Mouse (Mus musculus): ENCODE measurements around the gene BC107364. TPM values are rescaled to one million over a fixed set of nuclear protein-coding genes. Genes with fewer than 3 reads are reported as not detected.
A peak's percentile ranks its signal among the peaks of the same experiment; 100 is the strongest.
"Not testable (repeated sequence)": the region's sequence is repeated elsewhere in the genome, so short reads cannot be mapped to it uniquely, and the experiment has no call there.

BC107364 gene
- polyA plus RNA-seq, 1 experiment from 2014 or later, result not detected

DNA sequence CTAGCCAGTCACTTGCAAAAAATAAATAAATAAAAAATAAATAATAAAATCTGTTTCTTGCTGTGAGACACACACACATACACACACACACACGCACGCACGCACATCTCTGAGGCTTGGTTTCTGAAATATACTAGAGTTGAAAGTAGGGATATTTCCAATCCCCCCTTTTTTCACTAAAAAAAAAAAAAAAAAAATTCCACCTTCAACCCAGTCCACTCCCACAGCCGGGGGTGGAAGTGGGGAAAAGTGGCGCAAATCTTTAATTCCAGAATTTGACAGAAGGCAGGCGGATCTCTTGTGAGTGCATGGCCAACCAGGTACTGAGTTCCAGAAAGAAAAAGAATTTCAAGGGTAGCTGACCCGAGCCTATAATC, 37.2 kb downstream of the BC107364 start:
- no peak overlapping the region for H3K9ac ChIP-seq
- ATAC-seq (ENCODE audit: low FRiP score), result peak; percentile 22; the same call in 1 of the 2 replicates
- H3K27ac ChIP-seq, result no peak overlapping the region
- no peaks in the 10 kb centered on the region for H3K9me3 ChIP-seq
- H3K4me1 ChIP-seq (replicated peaks), result peaks cover 5% of the 10 kb centered on the region; the same call in 1 of the 2 replicates
- H3K4me3 ChIP-seq, result peak overlapping the region; percentile 67
- WGBS, result 36% methylated on average over 7 of the region's 7 CpGs
- H3K4me2 ChIP-seq, result peak overlapping the region; percentile 79
- no peaks in the 10 kb centered on the region for H3K36me3 ChIP-seq
- peaks cover 25% of the 10 kb centered on the region for H3K27me3 ChIP-seq

DNA sequence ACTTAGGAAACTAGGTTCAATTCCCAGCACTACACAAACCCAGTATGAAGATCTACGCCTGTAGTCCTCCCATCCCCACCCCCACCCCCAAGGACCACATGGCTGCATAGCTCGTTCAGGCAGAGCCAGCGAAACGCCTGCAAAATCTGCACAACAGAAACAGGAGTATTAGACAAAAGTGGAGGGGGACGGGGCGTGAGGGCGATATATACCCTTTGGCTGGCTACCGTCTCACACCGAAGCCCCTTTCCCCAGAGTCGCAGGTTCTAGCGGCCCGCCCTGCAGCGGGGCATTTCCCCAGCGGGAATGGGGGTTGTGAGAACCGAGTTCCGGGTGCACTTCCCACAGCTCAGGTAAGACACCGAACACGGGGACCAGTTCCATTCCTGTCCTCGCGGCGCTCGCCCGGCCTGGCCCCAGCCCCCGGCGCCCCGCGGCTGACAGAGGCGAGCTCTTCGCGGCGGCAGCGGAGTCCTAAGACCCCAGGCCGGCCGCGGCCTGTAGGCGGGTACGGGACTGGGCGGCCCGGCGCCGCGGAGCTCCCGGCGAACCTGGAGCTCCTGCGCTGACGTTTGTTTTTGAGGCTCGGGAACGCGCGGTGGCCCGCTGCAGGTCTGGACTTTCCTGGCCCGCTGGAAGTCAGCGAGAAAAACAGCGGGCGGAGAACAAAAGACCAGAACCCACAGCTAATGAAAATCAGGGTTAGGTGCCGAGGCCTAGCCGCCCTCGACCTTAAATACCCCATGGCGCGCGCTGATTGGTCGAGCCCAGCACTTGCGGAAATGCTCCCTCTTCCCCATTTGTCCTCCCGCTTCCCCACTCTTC, 37.8 kb downstream of the BC107364 start:
- ATAC-seq (ENCODE audit: low FRiP score), result peak; percentile 93

DNA sequence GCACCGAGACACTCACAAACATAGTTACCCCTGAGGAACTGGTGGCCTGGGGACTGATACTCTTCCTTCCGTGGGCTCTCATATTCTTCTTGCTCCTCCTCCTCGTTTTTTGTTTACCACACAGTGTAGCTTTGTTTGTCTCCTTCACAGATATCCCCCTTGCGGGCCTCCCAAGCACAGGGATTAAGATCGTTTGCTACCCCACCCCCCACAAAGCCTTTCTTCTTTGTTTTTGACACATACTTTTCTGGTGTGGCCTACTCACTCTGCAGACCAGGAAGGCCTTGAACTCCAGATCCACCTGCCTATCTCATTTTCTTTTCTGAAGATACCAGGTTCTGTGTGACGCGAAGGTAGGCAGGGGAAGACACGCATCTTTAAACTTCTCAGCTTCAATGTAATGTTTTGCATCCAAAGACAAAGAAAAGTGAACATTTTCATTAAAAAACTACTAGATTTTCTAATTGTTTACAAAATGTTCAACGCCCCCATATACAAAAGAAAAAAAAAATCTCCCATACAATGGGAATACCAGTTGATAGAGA, 38.5 kb downstream of the BC107364 start:
- 56% methylated on average over 9 of the region's 9 CpGs for WGBS
- Histone ChIP-seq H3K9ac (no peak overlapping the region), H3K9me3 (no peaks in the 10 kb centered on the region), H3K27ac (no peak overlapping the region; the same call in 1 of the 2 replicates), H3K4me2 (peak overlapping the region; percentile 79), H3K36me3 (no peaks in the 10 kb centered on the region), H3K4me1 (replicated peaks) (peaks cover 12% of the 10 kb centered on the region; the same call in 1 of the 2 replicates), H3K4me3 (peak overlapping the region; percentile 67), H3K27me3 (peaks cover 34% of the 10 kb centered on the region)
- no peak for ATAC-seq (ENCODE audit: low FRiP score)

More for the DNA sequence above, 37.8 kb downstream of the BC107364 start:
- peak overlapping the region; percentile 92 for H3K9ac ChIP-seq
- H3K27ac ChIP-seq, result peak overlapping the region; percentile 91
- peak overlapping the region; percentile 79 for H3K4me2 ChIP-seq
- peak overlapping the region; percentile 67 for H3K4me3 ChIP-seq
- peaks cover 31% of the 10 kb centered on the region for H3K27me3 ChIP-seq
- WGBS, result under 1% methylated on average over 64 of the region's 64 CpGs
- H3K4me1 ChIP-seq (replicated peaks), result peaks cover 9% of the 10 kb centered on the region; the same call in 1 of the 2 replicates
- no peaks in the 10 kb centered on the region for H3K9me3 ChIP-seq
- H3K36me3 ChIP-seq, result no peaks in the 10 kb centered on the region

DNA sequence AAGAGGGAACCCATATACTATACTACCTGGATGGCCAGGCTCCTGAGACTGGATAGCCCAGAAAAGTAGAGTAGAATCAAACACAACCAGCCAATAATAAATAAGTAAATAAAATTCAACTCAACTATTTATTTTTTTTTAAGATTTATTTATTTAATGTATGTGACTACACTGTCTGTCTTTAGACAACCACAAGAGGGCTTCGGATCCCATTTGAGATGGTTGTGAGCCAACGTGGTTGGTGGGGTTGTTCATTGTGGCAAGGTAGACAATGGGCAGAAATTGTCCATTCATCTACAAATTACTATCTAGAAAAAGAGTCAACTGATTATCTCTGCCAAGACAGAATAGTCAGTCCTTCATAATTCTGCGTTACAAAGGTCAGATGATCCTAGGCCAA, 40.3 kb downstream of the BC107364 start:
- H3K9ac ChIP-seq, result no peak overlapping the region
- peaks cover 12% of the 10 kb centered on the region; the same call in 1 of the 2 replicates for H3K4me1 ChIP-seq (replicated peaks)
- ATAC-seq (ENCODE audit: low FRiP score), result no peak
- no peaks in the 10 kb centered on the region for H3K36me3 ChIP-seq
- H3K27me3 ChIP-seq, result peaks cover 51% of the 10 kb centered on the region
- WGBS, result 81% methylated on average over 3 of the region's 3 CpGs
- H3K9me3 ChIP-seq, result no peaks in the 10 kb centered on the region
- H3K4me2 ChIP-seq, result no peak overlapping the region
- no peak overlapping the region for H3K4me3 ChIP-seq
- H3K27ac ChIP-seq, result no peak overlapping the region

DNA sequence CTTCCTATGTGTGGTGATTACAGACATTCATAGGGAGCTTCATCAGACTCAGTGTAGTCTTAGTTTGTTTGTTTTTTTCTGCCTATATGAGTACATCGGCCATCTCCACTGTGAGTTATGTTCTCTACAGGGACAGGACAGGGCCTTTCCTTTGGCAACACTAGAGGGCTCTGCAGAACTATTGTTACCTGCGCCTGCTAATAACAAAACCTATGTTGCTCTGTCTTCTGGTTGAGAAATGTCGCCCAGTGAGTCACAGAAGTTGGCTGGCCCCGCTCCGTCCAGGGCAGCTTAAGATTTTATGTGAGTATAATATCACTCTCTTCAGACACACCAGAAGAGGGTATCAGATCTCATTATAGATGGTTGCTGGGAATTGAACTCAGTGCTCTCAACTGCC, 41.1 kb downstream of the BC107364 start:
- H3K4me2 ChIP-seq, result no peak overlapping the region
- peaks cover 58% of the 10 kb centered on the region for H3K27me3 ChIP-seq
- H3K9me3 ChIP-seq, result no peaks in the 10 kb centered on the region
- 90% methylated on average over 5 of the region's 5 CpGs for WGBS
- no peak overlapping the region for H3K27ac ChIP-seq
- ATAC-seq (ENCODE audit: low FRiP score), result no peak
- H3K4me3 ChIP-seq, result no peak overlapping the region
- peaks cover 12% of the 10 kb centered on the region; the same call in 1 of the 2 replicates for H3K4me1 ChIP-seq (replicated peaks)
- no peaks in the 10 kb centered on the region for H3K36me3 ChIP-seq
- no peak overlapping the region for H3K9ac ChIP-seq

DNA sequence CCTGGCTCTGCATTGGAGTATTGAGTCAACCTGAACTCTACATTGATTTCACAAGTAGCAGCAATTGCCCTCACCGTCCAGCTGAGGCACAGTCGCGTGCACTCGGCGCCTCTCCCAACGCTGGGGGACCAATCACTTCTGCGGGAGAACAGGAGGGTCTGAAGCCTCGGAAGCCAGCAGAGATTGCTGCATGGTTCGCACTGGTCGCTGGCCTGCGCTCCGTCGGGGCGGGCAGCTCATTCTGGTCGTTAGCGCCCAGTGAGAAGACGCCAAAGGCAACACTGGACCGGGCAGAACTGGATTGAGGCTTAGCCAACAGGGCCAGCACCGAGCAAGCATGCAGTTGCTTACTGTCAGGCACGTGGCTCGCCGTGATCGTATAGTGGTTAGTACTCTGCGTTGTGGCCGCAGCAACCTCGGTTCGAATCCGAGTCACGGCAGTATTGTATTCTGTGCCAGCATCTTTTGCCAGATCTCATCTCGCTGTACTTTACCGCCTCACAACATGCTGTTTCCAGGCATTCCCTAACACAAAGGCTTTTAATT, 42.3 kb downstream of the BC107364 start:
- H3K9me3 ChIP-seq, result no peaks in the 10 kb centered on the region
- no peak for ATAC-seq (ENCODE audit: low FRiP score)
- H3K27me3 ChIP-seq, result peaks cover 70% of the 10 kb centered on the region
- no peak overlapping the region for H3K4me2 ChIP-seq
- H3K9ac ChIP-seq, result no peak overlapping the region
- H3K4me3 ChIP-seq, result 0 out of 2 replicates have a peak overlapping the region, but pooled peaks have one; percentile 11
- no peak overlapping the region for H3K27ac ChIP-seq
- WGBS, result 7% methylated on average over 31 of the region's 31 CpGs
- no peaks in the 10 kb centered on the region for H3K36me3 ChIP-seq
- peaks cover 12% of the 10 kb centered on the region; the same call in 1 of the 2 replicates for H3K4me1 ChIP-seq (replicated peaks)

DNA sequence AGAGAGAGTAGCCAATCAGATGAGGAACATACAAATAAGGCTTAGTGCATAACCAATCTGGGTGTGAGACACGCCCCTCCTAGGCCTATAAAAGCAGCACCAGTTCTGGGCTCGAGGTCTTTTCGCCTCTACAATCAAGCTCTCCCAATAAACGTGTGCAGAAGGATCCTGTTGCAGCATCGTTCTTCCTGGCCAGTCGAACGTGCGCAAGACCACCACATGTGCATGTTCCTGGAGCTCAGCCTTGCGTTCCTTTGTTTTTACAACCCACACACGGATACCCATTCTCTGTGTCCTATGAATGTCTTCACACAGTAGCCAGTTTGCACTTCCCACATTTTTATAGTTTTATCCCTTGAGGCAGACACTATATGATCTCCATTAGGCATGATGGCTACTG, 44.0 kb downstream of the BC107364 start:
- peaks cover 13% of the 10 kb centered on the region for H3K4me1 ChIP-seq (replicated peaks)
- not testable (repeated sequence) for ATAC-seq (ENCODE audit: low FRiP score); H3K27ac ChIP-seq; H3K36me3 ChIP-seq; H3K4me2 ChIP-seq; H3K9me3 ChIP-seq; H3K9ac ChIP-seq; H3K4me3 ChIP-seq
- 95% methylated on average over 10 of the region's 10 CpGs for WGBS
- peaks cover 85% of the 10 kb centered on the region for H3K27me3 ChIP-seq

DNA sequence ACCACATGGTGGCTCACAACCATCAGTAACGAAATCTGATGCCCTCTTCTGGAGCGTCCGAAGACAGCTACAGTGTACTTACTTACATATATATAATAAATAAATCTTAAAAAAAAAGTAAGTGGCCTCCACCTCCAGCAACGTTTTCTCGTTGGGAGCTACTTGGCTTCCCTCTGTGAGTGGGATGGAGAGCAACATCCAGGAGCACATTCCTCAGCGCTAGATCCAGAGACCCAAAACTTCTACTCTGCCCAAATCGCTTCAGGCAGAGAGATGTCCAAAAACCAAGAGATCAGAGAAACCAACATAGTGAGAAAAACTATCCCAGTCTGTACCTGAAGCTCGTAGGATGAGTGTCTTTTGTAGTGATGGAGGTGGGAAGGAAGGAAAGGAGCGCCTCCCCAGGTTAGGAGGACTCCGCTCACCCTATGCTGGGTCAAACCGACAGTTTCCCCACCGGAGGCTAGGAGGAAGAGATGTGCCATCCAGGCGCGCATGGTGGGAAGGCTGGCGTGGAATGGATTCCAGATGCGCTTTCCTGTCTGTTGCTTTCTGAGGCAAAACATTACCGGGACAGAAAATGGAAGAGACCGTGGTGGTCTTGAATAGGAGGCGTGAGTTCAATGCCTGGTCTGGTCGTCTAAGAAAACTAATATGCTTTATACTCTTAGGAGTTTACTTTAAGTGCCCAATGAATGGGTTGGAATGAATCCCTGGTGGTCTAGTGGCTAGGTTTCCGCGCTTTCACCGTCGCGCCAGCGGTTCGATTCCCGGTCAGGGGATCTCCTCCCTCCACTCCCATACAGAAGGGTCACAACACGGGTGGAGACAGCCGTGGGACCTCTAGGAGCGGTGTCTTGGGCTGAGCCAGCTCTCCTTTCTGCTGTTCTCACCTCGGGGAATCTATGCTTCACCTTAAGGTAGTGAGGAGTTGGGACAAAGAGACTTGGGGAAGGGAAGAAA, 46.3 kb downstream of the BC107364 start:
- Histone ChIP-seq H3K27ac (no peak overlapping the region), H3K4me3 (no peak overlapping the region), H3K27me3 (peaks cover 95% of the 10 kb centered on the region), H3K4me2 (no peak overlapping the region), H3K9me3 (no peaks in the 10 kb centered on the region), H3K4me1 (replicated peaks) (peaks cover 19% of the 10 kb centered on the region), H3K9ac (no peak overlapping the region), H3K36me3 (no peaks in the 10 kb centered on the region)
- ATAC-seq (ENCODE audit: low FRiP score), result no peak
- WGBS, result 60% methylated on average over 32 of the region's 32 CpGs

DNA sequence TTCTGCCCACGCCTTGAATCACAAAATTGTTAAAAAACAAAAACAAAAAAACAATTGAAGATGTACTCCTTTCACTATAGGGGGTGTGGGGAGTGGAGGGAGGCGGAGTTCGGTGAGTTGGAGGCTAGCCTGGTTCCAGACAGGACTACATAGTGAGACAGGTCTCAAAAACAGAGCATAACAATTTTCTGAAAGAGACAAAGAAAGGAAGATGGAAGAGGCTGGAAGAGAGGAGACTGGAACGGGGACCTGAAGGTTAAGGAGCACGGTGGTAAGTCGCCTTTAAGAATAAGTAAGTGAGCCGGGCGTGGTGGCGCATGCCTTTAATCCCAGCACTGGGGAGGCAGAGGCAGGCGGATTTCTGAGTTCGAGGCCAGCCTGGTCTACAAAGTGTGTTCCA, 47.1 kb downstream of the BC107364 start:
- no peak overlapping the region for H3K4me2 ChIP-seq
- no peak for ATAC-seq (ENCODE audit: low FRiP score)
- H3K9ac ChIP-seq, result no peak overlapping the region
- no peak overlapping the region for H3K27ac ChIP-seq
- no peaks in the 10 kb centered on the region for H3K9me3 ChIP-seq
- H3K36me3 ChIP-seq, result no peaks in the 10 kb centered on the region
- peaks cover 95% of the 10 kb centered on the region for H3K27me3 ChIP-seq
- H3K4me1 ChIP-seq (replicated peaks), result peaks cover 19% of the 10 kb centered on the region
- no peak overlapping the region for H3K4me3 ChIP-seq
- WGBS, result 19% methylated on average over 11 of the region's 11 CpGs

DNA sequence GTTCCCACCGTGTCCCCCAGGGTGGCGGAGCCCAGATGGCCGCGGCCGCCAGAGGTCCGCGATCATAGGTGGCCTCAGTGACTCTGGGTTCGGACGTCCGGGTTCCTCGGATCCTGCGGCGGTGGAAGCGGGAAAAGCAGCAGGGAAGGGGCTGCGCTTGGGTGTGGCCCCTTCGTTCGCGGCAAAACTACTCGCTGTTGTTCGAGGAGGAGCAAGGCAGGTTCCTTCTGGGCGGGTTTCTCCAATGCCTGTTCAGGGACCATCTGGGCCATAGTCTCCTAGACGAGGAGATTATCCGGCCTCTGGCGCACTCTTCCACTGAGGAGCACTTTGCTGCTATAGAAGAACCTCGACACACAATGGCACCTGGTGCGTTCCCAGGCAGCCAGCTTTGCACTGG, 47.7 kb downstream of the BC107364 start:
- Histone ChIP-seq H3K4me3 (peak overlapping the region; percentile 9; the same call in 1 of the 2 replicates), H3K4me1 (replicated peaks) (peaks cover 15% of the 10 kb centered on the region), H3K9ac (no peak overlapping the region), H3K27ac (no peak overlapping the region), H3K4me2 (no peak overlapping the region), H3K27me3 (peaks cover 95% of the 10 kb centered on the region), H3K9me3 (no peaks in the 10 kb centered on the region), H3K36me3 (no peaks in the 10 kb centered on the region)
- ATAC-seq (ENCODE audit: low FRiP score), result no peak
- WGBS, result under 1% methylated on average over 26 of the region's 26 CpGs

DNA sequence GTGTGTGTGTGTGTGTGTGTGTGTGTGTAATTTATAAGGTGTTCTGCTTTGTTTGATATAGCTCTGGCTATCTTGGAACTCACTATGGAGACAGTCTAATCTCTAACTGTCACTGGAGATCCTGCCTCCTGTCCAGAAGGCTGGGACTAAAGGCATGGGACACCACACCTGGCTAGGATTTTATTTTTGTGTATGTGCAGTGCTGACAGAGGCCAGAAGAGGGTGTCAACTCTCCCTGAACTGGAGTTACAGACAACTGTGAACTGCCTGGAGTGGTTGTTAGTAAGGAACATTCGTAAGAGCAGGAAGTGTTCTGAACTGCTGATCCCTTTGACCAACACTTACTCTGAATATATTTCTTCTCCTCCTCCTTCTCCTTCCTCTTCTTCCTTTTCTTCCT, 49.1 kb downstream of the BC107364 start:
- Histone ChIP-seq H3K27me3 (peaks cover 95% of the 10 kb centered on the region), H3K36me3 (no peaks in the 10 kb centered on the region), H3K9ac (no peak overlapping the region), H3K27ac (no peak overlapping the region), H3K9me3 (no peaks in the 10 kb centered on the region), H3K4me3 (no peak overlapping the region), H3K4me1 (replicated peaks) (peaks cover 11% of the 10 kb centered on the region), H3K4me2 (no peak overlapping the region)
- WGBS, result 28% methylated on average over 1 of the region's 1 CpGs
- no peak for ATAC-seq (ENCODE audit: low FRiP score)

Measured in hindbrain, embryonic 13.5 days (tissue).